Mouse (Mus musculus) C2C12 (cell line): ENCODE results near the gene Ipo11.

Source experiments
- CTCF ChIP-seq: IDR thresholded peaks from one replicate; pipeline ENCODE4 v1.5.1; 2011; ENCODE audit not compliant: control insufficient read depth, insufficient read depth, insufficient read length
- USF1 ChIP-seq: IDR thresholded peaks from one replicate; pipeline ENCODE4 v1.6.1; 2011; ENCODE audit warnings: low read depth, mild to moderate bottlenecking, control low read depth, moderate library complexity

DNA sequence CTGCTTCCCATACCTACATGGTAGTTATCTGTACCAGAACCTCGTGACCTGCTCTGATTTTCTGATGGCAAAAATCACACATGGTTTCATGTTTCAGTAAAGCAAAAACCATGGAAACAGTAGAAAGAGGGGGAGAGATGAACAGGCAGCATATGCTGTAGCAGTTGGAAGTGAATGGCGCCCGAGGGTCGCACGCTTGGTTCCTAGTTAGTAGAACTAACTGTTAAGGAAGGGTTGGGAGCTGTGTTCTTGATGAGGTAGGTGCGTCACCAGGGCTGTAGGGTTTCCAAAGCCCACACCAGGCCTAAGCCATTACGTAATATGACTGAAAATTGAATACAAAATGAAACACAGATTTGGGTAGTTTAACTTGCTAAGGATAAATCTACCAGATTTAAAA, 126.6 kb downstream of the Ipo11 start:
- no peak for TF ChIP-seq CTCF
- TF ChIP-seq USF1, result no peak
